Mouse (Mus musculus) intestine, postnatal 0 days (tissue): ENCODE measurements around the gene Psap. TPM values are rescaled to one million over a fixed set of nuclear protein-coding genes. Genes with fewer than 3 reads are reported as not detected.
A peak's percentile ranks its signal among the peaks of the same experiment; 100 is the strongest.

ENCODE experiments used
- ATAC-seq: fragments of 200-750 bp; cut with Nextera tagmentation; 2 replicates; pipeline ENCODE4 v1.8.0; 2017; ENCODE audit warnings: mild to moderate bottlenecking, moderate TSS enrichment, moderate library complexity
- H3K27ac ChIP-seq: fragments of 300-500 bp; sonication (generic); 2 replicates; pipeline ENCODE4 v1.5.1; 2014; ENCODE audit warnings: mild to moderate bottlenecking, low read depth, low read length, moderate library complexity
- H3K27me3 ChIP-seq: fragments of 300-500 bp; sonication (generic); replicated peaks from 2 replicates; pipeline ENCODE4 v1.6.1; 2014; ENCODE audit warnings: low read length, mixed read lengths; ENCODE audit not compliant: control insufficient read depth, insufficient read depth
- H3K36me3 ChIP-seq: fragments of 300-500 bp; sonication (generic); 2 replicates; pipeline ENCODE4 v1.6.1; 2014; ENCODE audit warnings: mild to moderate bottlenecking, moderate library complexity; ENCODE audit not compliant: control insufficient read depth, insufficient read depth
- H3K4me1 ChIP-seq: fragments of 300-500 bp; sonication (generic); replicated peaks from 2 replicates; pipeline ENCODE4 v1.6.1; 2014; ENCODE audit warnings: antibody characterized with exemption, low read length, mixed read lengths; ENCODE audit not compliant: control insufficient read depth, insufficient read depth
- H3K4me2 ChIP-seq: fragments of 300-500 bp; sonication (generic); replicated peaks from 2 replicates; pipeline ENCODE4 v1.6.1; 2014; ENCODE audit warnings: low read depth, mild to moderate bottlenecking, moderate library complexity
- H3K4me3 ChIP-seq: fragments of 300-500 bp; sonication (generic); 2 replicates; pipeline ENCODE4 v1.5.1; 2014; ENCODE audit warnings: low read depth, low read length
- H3K9ac ChIP-seq: fragments of 300-500 bp; sonication (generic); 2 replicates; pipeline ENCODE4 v1.6.1; 2014; ENCODE audit warnings: mild to moderate bottlenecking, low read depth, low read length
- H3K9me3 ChIP-seq: fragments of 300-500 bp; sonication (generic); 2 replicates; pipeline ENCODE4 v1.6.1; 2016; ENCODE audit warnings: mixed run types; ENCODE audit not compliant: control insufficient read depth
- CTCF ChIP-seq: sonication (generic); IDR thresholded peaks from 2 replicates; pipeline ENCODE4 v1.5.1; 2016; ENCODE audit warnings: low read depth, mild to moderate bottlenecking, control low read depth, antibody characterized with exemption, moderate library complexity
- WGBS: fragments of 180-500 bp; shearing (Covaris S2); extraction: QIAGEN DNeasy Blood & Tissue Kit; methylation state at CpG from one replicate; pipeline ENCODE4 v1.1.7; 2014; 5-methylcytosine and 5-hydroxymethylcytosine counted together
- polyA plus RNA-seq: library from polyadenylated mRNA; unstranded; fragments of >200 nt; fragmentation: Nextera tagmentation; extraction: Ambion mirVana; gene quantifications from 2 replicates; pipeline ENCODE4 v1.2.1, GENCODE M21; 2015

Gene Psap
- polyA plus RNA-seq, 1 experiment from 2014 or later: 135 TPM

GRCm38 (mm10) chr10:60261530-60261929 lies 15.9 kb upstream of the Psap start:
- WGBS: 34% methylated on average over 5 of the region's 5 CpGs
- no peak overlapping the region for H3K4me2 ChIP-seq
- no peaks in the 10 kb centered on the region for H3K27me3 ChIP-seq
- TF ChIP-seq CTCF: no peak
- H3K9ac ChIP-seq: no peak overlapping the region
- H3K36me3 ChIP-seq: no peaks in the 10 kb centered on the region
- ATAC-seq: no peak
- H3K4me1 ChIP-seq: 0 out of 2 replicates have a peak, but pooled peaks cover 5% of the 10 kb centered on the region
- H3K27ac ChIP-seq: no peak overlapping the region
- H3K9me3 ChIP-seq: no peaks in the 10 kb centered on the region
- no peak overlapping the region for H3K4me3 ChIP-seq

- H3K36me3 ChIP-seq: no peaks in the 10 kb centered on the region
- no peak overlapping the region; the same call in 1 of the 2 replicates for H3K27ac ChIP-seq
- H3K27me3 ChIP-seq: no peaks in the 10 kb centered on the region
- H3K4me1 ChIP-seq: no peaks in the 10 kb centered on the region
- no peak overlapping the region for H3K4me2 ChIP-seq
- TF ChIP-seq CTCF: no peak
- no peak overlapping the region for H3K9ac ChIP-seq
- WGBS: 11% methylated on average over 3 of the region's 3 CpGs
- no peak overlapping the region for H3K4me3 ChIP-seq
- peak; percentile 86 for ATAC-seq
- H3K9me3 ChIP-seq: no peaks in the 10 kb centered on the region
Observed at GRCm38 (mm10) chr10:60262386-60262785, 15.0 kb upstream of the Psap start.

GRCm38 (mm10) chr10:60263351-60263750 lies 14.1 kb upstream of the Psap start:
- no peak for TF ChIP-seq CTCF
- Histone ChIP-seq H3K27ac (no peak overlapping the region), H3K4me2 (no peak overlapping the region), H3K4me1 (no peaks in the 10 kb centered on the region), H3K27me3 (no peaks in the 10 kb centered on the region), H3K9ac (no peak overlapping the region), H3K4me3 (no peak overlapping the region), H3K36me3 (no peaks in the 10 kb centered on the region), H3K9me3 (no peaks in the 10 kb centered on the region)
- WGBS: 87% methylated on average over 7 of the region's 7 CpGs
- ATAC-seq: no peak

- no peak for ATAC-seq
- Histone ChIP-seq H3K27me3 (no peaks in the 10 kb centered on the region), H3K27ac (no peak overlapping the region), H3K4me1 (no peaks in the 10 kb centered on the region; the same call in 1 of the 2 replicates), H3K9ac (no peak overlapping the region), H3K9me3 (no peaks in the 10 kb centered on the region), H3K4me3 (no peak overlapping the region), H3K4me2 (no peak overlapping the region), H3K36me3 (no peaks in the 10 kb centered on the region)
- WGBS: 48% methylated on average over 10 of the region's 10 CpGs
- TF ChIP-seq CTCF: no peak
Observed at GRCm38 (mm10) chr10:60265252-60265651, 12.2 kb upstream of the Psap start.

- no peak for ATAC-seq
- no peak for TF ChIP-seq CTCF
- Histone ChIP-seq H3K4me3 (no peak overlapping the region), H3K27me3 (no peaks in the 10 kb centered on the region), H3K4me1 (no peaks in the 10 kb centered on the region; the same call in 1 of the 2 replicates), H3K4me2 (no peak overlapping the region), H3K27ac (no peak overlapping the region), H3K36me3 (no peaks in the 10 kb centered on the region), H3K9ac (no peak overlapping the region), H3K9me3 (no peaks in the 10 kb centered on the region)
- WGBS: 64% methylated on average over 8 of the region's 8 CpGs
Observed at GRCm38 (mm10) chr10:60266842-60267401, 10.5 kb upstream of the Psap start.

- Histone ChIP-seq H3K4me1 (no peaks in the 10 kb centered on the region; the same call in 1 of the 2 replicates), H3K27me3 (no peaks in the 10 kb centered on the region), H3K27ac (no peak overlapping the region), H3K9ac (no peak overlapping the region), H3K4me2 (no peak overlapping the region), H3K4me3 (no peak overlapping the region), H3K36me3 (no peaks in the 10 kb centered on the region), H3K9me3 (no peaks in the 10 kb centered on the region)
- 84% methylated on average over 11 of the region's 11 CpGs for WGBS
- no peak for ATAC-seq
- no peak for TF ChIP-seq CTCF
Observed at GRCm38 (mm10) chr10:60268738-60269137, 8.7 kb upstream of the Psap start.
